Mouse (Mus musculus) cortical plate, adult 2 months (tissue): ENCODE measurements around the gene Itga6.

Experiments
- CTCF ChIP-seq: fragments of 200-500 bp; IDR thresholded peaks from 2 replicates; pipeline ENCODE4 v1.5.1; 2011; ENCODE audit warnings: mild to moderate bottlenecking, control low read depth, low read length; ENCODE audit not compliant: insufficient read depth; ENCODE audit errors: extremely low read depth
- POLR2A ChIP-seq: fragments of 200-500 bp; IDR thresholded peaks from 2 replicates; pipeline ENCODE4 v1.6.1; 2011; ENCODE audit warnings: mild to moderate bottlenecking, low read length, control low read depth; ENCODE audit not compliant: insufficient read depth; ENCODE audit errors: extremely low read depth

DNA sequence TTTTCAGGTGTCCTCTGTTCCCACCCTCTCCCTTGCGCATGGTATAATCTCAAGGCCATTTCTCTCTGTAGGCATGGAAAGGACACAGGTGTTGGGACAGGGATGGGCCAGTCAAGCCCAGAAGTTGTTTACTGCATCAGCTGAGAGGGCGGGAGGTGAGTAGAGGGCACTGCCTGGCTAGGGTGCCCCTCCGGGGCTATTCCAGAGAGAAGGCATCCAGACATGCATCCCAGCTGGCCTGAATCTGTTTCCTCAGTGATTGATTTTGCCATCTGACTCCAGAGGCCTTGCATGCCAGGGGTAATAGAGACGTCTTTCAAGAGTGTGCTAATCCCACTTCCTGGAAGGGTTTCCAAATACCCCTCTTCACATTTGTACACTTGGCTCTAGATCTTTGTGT is 14.7 kb downstream of the Itga6 start:
- TF ChIP-seq POLR2A: no peak
- TF ChIP-seq CTCF: no peak
